Mouse (Mus musculus): Measurements from ENCODE around the gene Vmp1. TPM values are rescaled to one million over a fixed set of nuclear protein-coding genes. Genes with fewer than 3 reads are reported as not detected.

Vmp1 gene
- polyA plus RNA-seq, 1 experiment from 2014 or later = 162 TPM

- 61% methylated on average over 1 of the region's 1 CpGs for WGBS
- ATAC-seq (ENCODE audit: low FRiP score, low TSS enrichment) = no peak
Observed at GRCm38 (mm10) chr11:86649542-86649941, 34.1 kb downstream of the Vmp1 start.

GRCm38 (mm10) chr11:86647706-86648447, 35.8 kb downstream of the Vmp1 start:
- no peak for ATAC-seq (ENCODE audit: low FRiP score, low TSS enrichment)
- H3K4me2 ChIP-seq (replicated peaks; ENCODE audit: low read depth) = no peak overlapping the region
- 0 out of 2 replicates have a peak, but pooled peaks cover 3% of the 10 kb centered on the region for H3K4me1 ChIP-seq (replicated peaks; ENCODE audit: control insufficient read depth, insufficient read depth)
- TF ChIP-seq CTCF (IDR thresholded peaks at IDR 0.05; ENCODE audit: low read depth) (no peak), EP300 (optimal IDR thresholded peaks at IDR 0.05) (no peak)
- H3K4me3 ChIP-seq (ENCODE audit: low read depth, low read length) = no peak overlapping the region
- no peak for DNase-seq (ENCODE audit: low spot score)
- no peaks in the 10 kb centered on the region for H3K9me3 ChIP-seq (ENCODE audit: control insufficient read depth, low read length)
- H3K27me3 ChIP-seq (ENCODE audit: control insufficient read depth, insufficient read depth, low read length) = no peaks in the 10 kb centered on the region
- no peaks in the 10 kb centered on the region for H3K36me3 ChIP-seq (ENCODE audit: control insufficient read depth, insufficient read depth, low read length)
- WGBS = 82% methylated on average over 15 of the region's 15 CpGs
- H3K27ac ChIP-seq (replicated peaks) = no peak overlapping the region
- H3K9ac ChIP-seq (ENCODE audit: low read length) = no peak overlapping the region

More at GRCm38 (mm10) chr11:86649542-86649941, 34.1 kb downstream of the Vmp1 start:
- H3K9me3 ChIP-seq (ENCODE audit: control insufficient read depth, low read length) = no peaks in the 10 kb centered on the region
- H3K4me2 ChIP-seq (replicated peaks; ENCODE audit: low read depth) = no peak overlapping the region
- H3K36me3 ChIP-seq (ENCODE audit: control insufficient read depth, insufficient read depth, low read length) = no peaks in the 10 kb centered on the region
- no peak for TF ChIP-seq CTCF (IDR thresholded peaks at IDR 0.05; ENCODE audit: low read depth)
- no peak for TF ChIP-seq EP300 (optimal IDR thresholded peaks at IDR 0.05)
- H3K27me3 ChIP-seq (ENCODE audit: control insufficient read depth, insufficient read depth, low read length) = no peaks in the 10 kb centered on the region
- no peak for DNase-seq (ENCODE audit: low spot score)
- H3K27ac ChIP-seq (replicated peaks) = no peak overlapping the region
- 0 out of 2 replicates have a peak, but pooled peaks cover 3% of the 10 kb centered on the region for H3K4me1 ChIP-seq (replicated peaks; ENCODE audit: control insufficient read depth, insufficient read depth)
- H3K4me3 ChIP-seq (ENCODE audit: low read depth, low read length) = no peak overlapping the region
- H3K9ac ChIP-seq (ENCODE audit: low read length) = no peak overlapping the region

- H3K9ac ChIP-seq (ENCODE audit: low read length) = no peak overlapping the region
- TF ChIP-seq EP300 (optimal IDR thresholded peaks at IDR 0.05) (no peak), CTCF (IDR thresholded peaks at IDR 0.05; ENCODE audit: low read depth) (no peak)
- WGBS = 77% methylated on average over 3 of the region's 3 CpGs
- H3K9me3 ChIP-seq (ENCODE audit: control insufficient read depth, low read length) = no peaks in the 10 kb centered on the region
- H3K4me1 ChIP-seq (replicated peaks; ENCODE audit: control insufficient read depth, insufficient read depth) = no peaks in the 10 kb centered on the region
- no peaks in the 10 kb centered on the region for H3K27me3 ChIP-seq (ENCODE audit: control insufficient read depth, insufficient read depth, low read length)
- H3K4me3 ChIP-seq (ENCODE audit: low read depth, low read length) = no peak overlapping the region
- H3K27ac ChIP-seq (replicated peaks) = peak overlapping the region; percentile 61
- H3K4me2 ChIP-seq (replicated peaks; ENCODE audit: low read depth) = no peak overlapping the region
- ATAC-seq (ENCODE audit: low FRiP score, low TSS enrichment) (no peak), DNase-seq (ENCODE audit: low spot score) (no peak)
- no peaks in the 10 kb centered on the region for H3K36me3 ChIP-seq (ENCODE audit: control insufficient read depth, insufficient read depth, low read length)
Observed at GRCm38 (mm10) chr11:86646885-86647459, 36.7 kb downstream of the Vmp1 start.

DNA sequence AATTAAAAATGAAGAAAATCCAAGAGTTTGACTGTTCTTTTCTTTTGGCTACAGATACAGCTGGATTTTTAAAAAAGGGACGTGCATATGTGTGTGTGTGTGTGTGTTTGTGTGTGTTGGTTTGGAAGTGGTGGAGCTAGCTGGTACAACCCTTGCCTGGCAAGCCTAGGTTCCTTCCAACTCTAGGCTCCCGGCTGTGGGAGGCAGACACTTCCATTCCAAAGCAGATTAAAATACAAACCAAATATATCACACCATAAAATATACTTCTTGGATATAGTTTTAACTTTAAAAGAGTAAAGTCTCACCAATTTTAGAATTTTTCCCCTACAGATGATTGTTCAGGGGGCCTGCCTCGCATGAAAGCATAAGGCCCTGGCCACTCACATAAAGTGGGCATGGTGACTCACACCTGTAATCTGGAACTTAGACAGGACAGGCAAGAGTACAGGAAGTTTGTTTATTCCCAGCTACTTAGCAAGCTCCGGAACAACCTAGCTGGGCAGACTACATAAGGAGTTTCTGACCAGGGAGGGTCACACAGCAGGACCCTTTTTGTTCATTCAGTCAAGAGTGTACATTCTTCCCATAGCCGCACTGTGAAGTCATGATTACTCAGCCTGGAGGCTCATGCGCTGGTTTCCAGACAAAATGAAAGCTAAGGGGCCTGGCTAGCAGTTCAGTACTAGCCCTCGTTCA, 37.4 kb downstream of the Vmp1 start:
- Histone ChIP-seq H3K27me3 (ENCODE audit: control insufficient read depth, insufficient read depth, low read length) (no peaks in the 10 kb centered on the region), H3K9ac (ENCODE audit: low read length) (no peak overlapping the region), H3K9me3 (ENCODE audit: control insufficient read depth, low read length) (no peaks in the 10 kb centered on the region), H3K4me3 (ENCODE audit: low read depth, low read length) (no peak overlapping the region), H3K4me2 (replicated peaks; ENCODE audit: low read depth) (no peak overlapping the region), H3K27ac (replicated peaks) (peak overlapping the region; percentile 61), H3K4me1 (replicated peaks; ENCODE audit: control insufficient read depth, insufficient read depth) (no peaks in the 10 kb centered on the region), H3K36me3 (ENCODE audit: control insufficient read depth, insufficient read depth, low read length) (no peaks in the 10 kb centered on the region)
- peak; percentile 48 for DNase-seq (ENCODE audit: low spot score)
- TF ChIP-seq CTCF (IDR thresholded peaks at IDR 0.05; ENCODE audit: low read depth) (no peak), EP300 (optimal IDR thresholded peaks at IDR 0.05) (no peak)
- ATAC-seq (ENCODE audit: low FRiP score, low TSS enrichment) = peak; percentile 93
- 47% methylated on average over 7 of the region's 7 CpGs for WGBS

DNA sequence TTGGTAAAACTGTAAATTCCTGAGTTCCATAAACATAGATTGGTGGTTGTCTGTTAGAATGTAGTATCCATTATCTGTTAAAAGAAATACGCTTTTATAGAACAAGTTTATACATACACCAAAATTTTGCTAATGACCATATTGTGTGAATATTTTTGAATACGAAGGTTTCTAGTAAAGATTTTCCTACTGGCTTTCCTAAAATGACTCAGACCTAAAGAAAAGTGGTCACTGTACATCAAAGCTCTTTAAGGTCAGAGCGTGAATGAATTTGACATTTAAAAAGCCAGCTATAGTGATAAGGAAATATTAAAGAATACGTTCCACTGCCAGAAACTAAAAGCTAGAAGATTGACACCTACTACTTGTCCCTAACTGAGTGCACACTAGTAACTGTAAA, 39.1 kb downstream of the Vmp1 start:
- Histone ChIP-seq H3K4me3 (ENCODE audit: low read depth, low read length) (no peak overlapping the region), H3K9ac (ENCODE audit: low read length) (no peak overlapping the region), H3K4me1 (replicated peaks; ENCODE audit: control insufficient read depth, insufficient read depth) (no peaks in the 10 kb centered on the region), H3K36me3 (ENCODE audit: control insufficient read depth, insufficient read depth, low read length) (no peaks in the 10 kb centered on the region), H3K27me3 (ENCODE audit: control insufficient read depth, insufficient read depth, low read length) (no peaks in the 10 kb centered on the region), H3K27ac (replicated peaks) (no peak overlapping the region), H3K9me3 (ENCODE audit: control insufficient read depth, low read length) (no peaks in the 10 kb centered on the region), H3K4me2 (replicated peaks; ENCODE audit: low read depth) (no peak overlapping the region)
- ATAC-seq (ENCODE audit: low FRiP score, low TSS enrichment) = no peak
- WGBS = 83% methylated on average over 4 of the region's 4 CpGs
- DNase-seq (ENCODE audit: low spot score) = no peak
- no peak for TF ChIP-seq EP300 (optimal IDR thresholded peaks at IDR 0.05)
- no peak for TF ChIP-seq CTCF (IDR thresholded peaks at IDR 0.05; ENCODE audit: low read depth)

Data from stomach, postnatal 0 days (tissue).